23 mouse cellular contexts compared by ENCODE assay signal in the genomic region with DNA sequence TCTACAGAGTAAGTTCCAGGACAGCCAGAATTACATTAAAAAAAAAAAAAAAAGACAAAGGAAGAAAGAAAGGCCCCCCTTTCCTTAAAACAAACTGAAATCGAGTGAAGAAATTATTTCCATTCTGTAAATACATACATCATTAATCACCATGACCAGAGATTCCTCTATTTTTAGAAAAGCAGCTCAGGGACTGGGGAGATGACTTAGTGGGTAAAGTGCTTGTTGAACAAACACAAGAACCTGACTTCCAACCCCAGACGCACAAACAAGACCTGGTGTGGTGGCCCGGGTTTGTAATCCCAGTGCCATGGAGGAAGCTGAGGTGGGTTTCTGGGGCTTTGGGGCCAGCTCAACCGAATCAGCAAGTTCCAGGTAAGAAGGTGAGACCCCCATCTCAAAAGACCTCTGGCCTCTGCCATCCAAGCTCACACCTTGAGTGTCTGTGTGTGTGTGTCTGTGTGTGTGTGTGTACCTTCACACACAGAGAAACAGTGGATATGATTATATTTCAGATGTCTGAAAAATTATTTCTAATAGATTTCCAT.
"Had no signal": no experiment of that assay in that cellular context is flagged by ENCODE, and none has a peak within 500 bp of the region (broad histone marks: within the 10 kb centered on the region; RNA-seq: fewer than 3 reads in every experiment).

No protein-coding gene starts in this region.

- H3K4me2 ChIP-seq: kidney, embryonic 15.5 days; limb, embryonic 12.5 days; limb, embryonic 15.5 days; liver, embryonic 11.5 days; lung, embryonic 15.5 days; midbrain, embryonic 15.5 days; neural tube, embryonic 13.5 days had no signal

- H3K36me3 ChIP-seq: lung, embryonic 15.5 days had no signal

- H3K9ac ChIP-seq: kidney, embryonic 15.5 days; limb, embryonic 12.5 days; limb, embryonic 15.5 days; liver, embryonic 14.5 days; liver, postnatal 0 days; lung, embryonic 15.5 days; midbrain, embryonic 15.5 days; neural tube, embryonic 13.5 days had no signal

- DNase-seq: kidney, adult 11 months; kidney, adult 8-10 months; kidney, postnatal 14 days; kidney, postnatal 4 days; left cerebral cortex, postnatal 4 days; liver, postnatal 0 days; lung, postnatal 10 days; lung, postnatal 36 days; retina, postnatal 1 day; right cerebral cortex, postnatal 25 days; spleen, adult 18-20 months; thymus, adult 18-20 months; thymus, postnatal 36 days had no signal

- H3K4me3 ChIP-seq: kidney, embryonic 15.5 days; limb, embryonic 12.5 days; limb, embryonic 15.5 days; lung, embryonic 15.5 days; megakaryocyte, embryonic 14.5 days; midbrain, embryonic 10.5 days; midbrain, embryonic 15.5 days; neural tube, embryonic 13.5 days had no signal

- H3K27ac ChIP-seq: kidney, embryonic 15.5 days; limb, embryonic 15.5 days; liver, embryonic 14.5 days; lung, embryonic 15.5 days; midbrain, embryonic 10.5 days; midbrain, embryonic 15.5 days; neural tube, embryonic 13.5 days had no signal

- H3K27me3 ChIP-seq: kidney, embryonic 15.5 days; limb, embryonic 12.5 days; limb, embryonic 15.5 days; lung, embryonic 15.5 days; midbrain, embryonic 15.5 days had no signal

- H3K9me3 ChIP-seq: kidney, embryonic 15.5 days; limb, embryonic 12.5 days; limb, embryonic 15.5 days; lung, embryonic 15.5 days; megakaryocyte, embryonic 14.5 days; midbrain, embryonic 10.5 days; midbrain, embryonic 15.5 days; neural tube, embryonic 13.5 days had no signal

- ATAC-seq: liver, postnatal 0 days; midbrain, embryonic 15.5 days had no signal
